Mouse (Mus musculus) olfactory bulb, adult 2 months (tissue): ENCODE data around the gene Tctex1d1.

ENCODE experiments used
- CTCF ChIP-seq: fragments of 200-500 bp; IDR thresholded peaks from 2 replicates; pipeline ENCODE4 v1.5.1; 2012; ENCODE audit warnings: low read depth, mild to moderate bottlenecking, low read length, moderate library complexity; ENCODE audit not compliant: insufficient read depth
- POLR2A ChIP-seq: fragments of 200-500 bp; IDR thresholded peaks from 2 replicates; pipeline ENCODE4 v1.6.1; 2012; ENCODE audit warnings: mild to moderate bottlenecking, low read depth, low read length, moderate library complexity; ENCODE audit not compliant: insufficient read depth

- TF ChIP-seq POLR2A (no peak), CTCF (no peak)
Measured at GRCm38 (mm10) chr4:102930679-102931078, 47.7 kb upstream of the Tctex1d1 start.
